Mouse (Mus musculus): ENCODE data around the gene Ccl17. TPM values are rescaled to one million over a fixed set of nuclear protein-coding genes. Genes with fewer than 3 reads are reported as not detected.

Ccl17 gene
- 5.7 and 9.1 TPM in 2 replicates for polyA plus RNA-seq (2015; fragmentation: Nextera tagmentation; extraction: Ambion mirVana)

GRCm38 (mm10) chr8:94810153-94810552 lies at the start of gene Ccl17:
Ccl17 (plus strand) TSS chr8:94810453.
- no peak for ATAC-seq
- WGBS: 46% methylated on average over 3 of the region's 3 CpGs

DNA sequence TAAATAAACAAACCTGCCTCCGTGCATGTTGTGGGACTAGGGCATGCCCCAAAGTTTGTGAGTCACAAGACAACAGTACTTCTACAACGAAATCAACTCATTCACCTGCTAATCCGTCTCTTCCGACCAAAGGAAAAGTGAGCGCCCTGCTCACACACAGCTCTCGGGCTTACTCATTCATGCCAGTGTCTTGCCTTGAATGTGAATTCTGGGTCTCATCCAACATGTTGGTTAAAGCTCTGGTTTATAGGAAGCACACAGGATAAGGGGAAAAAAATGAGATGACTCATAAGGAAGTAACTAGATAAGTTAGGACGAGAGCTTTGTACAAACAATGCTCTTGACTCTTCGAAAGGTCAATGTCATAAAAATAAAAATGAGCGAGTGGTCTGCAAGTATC lies 43.2 kb upstream of the Ccl17 start:
- no peak overlapping the region for H3K27ac ChIP-seq (ENCODE audit: low read length)
- H3K36me3 ChIP-seq (ENCODE audit: insufficient read depth, low read length): no peaks in the 10 kb centered on the region
- ATAC-seq: no peak

More at GRCm38 (mm10) chr8:94810153-94810552, at the start of gene Ccl17:
- no peak within 1 kb of the TSS for H3K27ac ChIP-seq (ENCODE audit: low read length)
- no peaks in the 10 kb centered on the region for H3K4me1 ChIP-seq (ENCODE audit: insufficient read depth, low read depth, low read length)
- H3K36me3 ChIP-seq (ENCODE audit: insufficient read depth, low read length): no peaks in the 10 kb centered on the region
- DNase-seq (ENCODE audit: low spot score): no peak
- H3K4me2 ChIP-seq (replicated peaks; ENCODE audit: low read depth, low read length): no peak within 1 kb of the TSS
- no peaks in the 10 kb centered on the region for H3K27me3 ChIP-seq (replicated peaks; ENCODE audit: insufficient read depth, low read length)
- H3K9ac ChIP-seq (replicated peaks; ENCODE audit: low read depth): no peak within 1 kb of the TSS
- no peak within 1 kb of the TSS for H3K4me3 ChIP-seq (ENCODE audit: low read depth, low read length)
- H3K9me3 ChIP-seq (ENCODE audit: low read length): no peaks in the 10 kb centered on the region
- no peak for TF ChIP-seq CTCF (IDR thresholded peaks at IDR 0.05)
- no peak for TF ChIP-seq EP300 (IDR thresholded peaks at IDR 0.05)

GRCm38 (mm10) chr8:94770945-94771344 lies 39.3 kb upstream of the Ccl17 start:
- Histone ChIP-seq H3K4me1 (ENCODE audit: insufficient read depth, low read depth, low read length) (peaks cover 7% of the 10 kb centered on the region; the same call in 1 of the 2 replicates), H3K4me3 (ENCODE audit: low read depth, low read length) (no peak overlapping the region), H3K36me3 (ENCODE audit: insufficient read depth, low read length) (no peaks in the 10 kb centered on the region), H3K4me2 (replicated peaks; ENCODE audit: low read depth, low read length) (no peak overlapping the region), H3K9ac (replicated peaks; ENCODE audit: low read depth) (no peak overlapping the region), H3K27ac (ENCODE audit: low read length) (no peak overlapping the region), H3K27me3 (replicated peaks; ENCODE audit: insufficient read depth, low read length) (no peaks in the 10 kb centered on the region), H3K9me3 (ENCODE audit: low read length) (no peaks in the 10 kb centered on the region)
- ATAC-seq: peak; percentile 48
- DNase-seq (ENCODE audit: low spot score): peak; percentile 81
- WGBS: 12% methylated on average over 6 of the region's 6 CpGs
- TF ChIP-seq EP300 (IDR thresholded peaks at IDR 0.05): no peak
- no peak for TF ChIP-seq CTCF (IDR thresholded peaks at IDR 0.05)

More for the DNA sequence above, 43.2 kb upstream of the Ccl17 start:
- H3K4me2 ChIP-seq (replicated peaks; ENCODE audit: low read depth, low read length): no peak overlapping the region
- 42% methylated on average over 9 of the region's 9 CpGs for WGBS
- TF ChIP-seq EP300 (IDR thresholded peaks at IDR 0.05) (no peak), CTCF (IDR thresholded peaks at IDR 0.05) (no peak)
- H3K27me3 ChIP-seq (replicated peaks; ENCODE audit: insufficient read depth, low read length): no peaks in the 10 kb centered on the region
- H3K4me3 ChIP-seq (ENCODE audit: low read depth, low read length): no peak overlapping the region
- no peaks in the 10 kb centered on the region for H3K4me1 ChIP-seq (ENCODE audit: insufficient read depth, low read depth, low read length)
- DNase-seq (ENCODE audit: low spot score): peak; percentile 27
- no peak overlapping the region for H3K9ac ChIP-seq (replicated peaks; ENCODE audit: low read depth)
- H3K9me3 ChIP-seq (ENCODE audit: low read length): no peaks in the 10 kb centered on the region

GRCm38 (mm10) chr8:94771941-94772670 lies 38.1 kb upstream of the Ccl17 start, which contains the start of gene Cx3cl1:
Cx3cl1 (plus strand) TSS chr8:94772009.
- peak within 1 kb of the TSS; percentile 37 for H3K4me3 ChIP-seq (ENCODE audit: low read depth, low read length)
- H3K36me3 ChIP-seq (ENCODE audit: insufficient read depth, low read length): no peaks in the 10 kb centered on the region
- DNase-seq (ENCODE audit: low spot score): peak; percentile 87
- WGBS: 2% methylated on average over 37 of the region's 38 CpGs
- peak within 1 kb of the TSS; percentile 79 for H3K4me2 ChIP-seq (replicated peaks; ENCODE audit: low read depth, low read length)
- no peaks in the 10 kb centered on the region for H3K9me3 ChIP-seq (ENCODE audit: low read length)
- no peak within 1 kb of the TSS for H3K27ac ChIP-seq (ENCODE audit: low read length)
- no peaks in the 10 kb centered on the region for H3K27me3 ChIP-seq (replicated peaks; ENCODE audit: insufficient read depth, low read length)
- H3K9ac ChIP-seq (replicated peaks; ENCODE audit: low read depth): 0 out of 2 replicates have a peak within 1 kb of the TSS, but pooled peaks have one; percentile 19
- TF ChIP-seq EP300 (IDR thresholded peaks at IDR 0.05) (no peak), CTCF (IDR thresholded peaks at IDR 0.05) (no peak)
- peaks cover 7% of the 10 kb centered on the region; the same call in 1 of the 2 replicates for H3K4me1 ChIP-seq (ENCODE audit: insufficient read depth, low read depth, low read length)
- peak; percentile 86 for ATAC-seq

DNA sequence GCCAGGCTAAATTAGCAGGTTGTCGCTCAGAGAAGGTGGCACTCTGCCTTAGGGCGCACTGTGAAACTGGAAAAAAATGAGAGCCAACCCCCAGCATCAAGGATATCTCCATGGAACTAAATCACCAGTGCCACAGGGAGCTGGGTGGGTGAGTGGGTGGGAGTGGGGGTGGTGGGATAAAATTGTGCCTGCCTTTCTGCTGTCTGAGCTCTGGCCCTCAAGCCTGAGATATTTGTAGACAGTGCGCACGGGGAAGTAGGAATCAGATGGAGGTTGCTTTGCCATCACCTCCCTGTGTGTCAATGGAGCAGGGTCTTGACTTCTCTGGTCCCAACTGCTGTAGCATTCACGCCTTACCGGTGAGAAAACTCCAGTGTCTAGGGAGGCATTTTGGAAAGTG lies 37.2 kb upstream of the Ccl17 start:
- Histone ChIP-seq H3K27ac (ENCODE audit: low read length) (no peak overlapping the region), H3K4me2 (replicated peaks; ENCODE audit: low read depth, low read length) (peak overlapping the region; percentile 79), H3K4me3 (ENCODE audit: low read depth, low read length) (no peak overlapping the region), H3K9ac (replicated peaks; ENCODE audit: low read depth) (no peak overlapping the region), H3K36me3 (ENCODE audit: insufficient read depth, low read length) (no peaks in the 10 kb centered on the region), H3K27me3 (replicated peaks; ENCODE audit: insufficient read depth, low read length) (no peaks in the 10 kb centered on the region), H3K9me3 (ENCODE audit: low read length) (no peaks in the 10 kb centered on the region), H3K4me1 (ENCODE audit: insufficient read depth, low read depth, low read length) (peaks cover 10% of the 10 kb centered on the region; the same call in 1 of the 2 replicates)
- ATAC-seq (no peak), DNase-seq (ENCODE audit: low spot score) (no peak)
- no peak for TF ChIP-seq CTCF (IDR thresholded peaks at IDR 0.05)
- no peak for TF ChIP-seq EP300 (IDR thresholded peaks at IDR 0.05)
- 59% methylated on average over 6 of the region's 6 CpGs for WGBS

- TF ChIP-seq EP300 (IDR thresholded peaks at IDR 0.05) (no peak), CTCF (IDR thresholded peaks at IDR 0.05) (no peak)
- Histone ChIP-seq H3K9me3 (ENCODE audit: low read length) (no peaks in the 10 kb centered on the region), H3K9ac (replicated peaks; ENCODE audit: low read depth) (no peak overlapping the region), H3K4me1 (ENCODE audit: insufficient read depth, low read depth, low read length) (peaks cover 17% of the 10 kb centered on the region; the same call in 1 of the 2 replicates), H3K4me2 (replicated peaks; ENCODE audit: low read depth, low read length) (no peak overlapping the region), H3K36me3 (ENCODE audit: insufficient read depth, low read length) (no peaks in the 10 kb centered on the region), H3K27ac (ENCODE audit: low read length) (no peak overlapping the region), H3K27me3 (replicated peaks; ENCODE audit: insufficient read depth, low read length) (no peaks in the 10 kb centered on the region), H3K4me3 (ENCODE audit: low read depth, low read length) (no peak overlapping the region)
- DNase-seq (ENCODE audit: low spot score) (no peak), ATAC-seq (no peak)
- WGBS: 55% methylated on average over 12 of the region's 12 CpGs
These were observed 36.5 kb upstream of the Ccl17 start for GRCm38 (mm10) chr8:94773700-94774171.

Measured in lung, postnatal 0 days (tissue).